Mouse (Mus musculus) kidney, adult 2 months (tissue): ENCODE measurements around the gene Mcm10.
"Not testable (repeated sequence)": the region's sequence is repeated elsewhere in the genome, so short reads cannot be mapped to it uniquely, and the experiment has no call there.

Source experiments
- CTCF ChIP-seq: fragments of 200-500 bp; conservative IDR thresholded peaks from 2 replicates; pipeline ENCODE4 v1.5.1; 2011; ENCODE audit warnings: low read depth, mild to moderate bottlenecking, control low read depth, low read length, moderate library complexity, mixed read lengths; ENCODE audit not compliant: insufficient read depth, insufficient read length
- POLR2A ChIP-seq: fragments of 200-500 bp; IDR thresholded peaks from one replicate; pipeline ENCODE4 v1.6.1; 2011; ENCODE audit warnings: low read depth, low read length, control low read depth

- TF ChIP-seq CTCF, POLR2A: not testable (repeated sequence)
Measured at GRCm38 (mm10) chr2:4949691-4950090, 62.9 kb downstream of the Mcm10 start.
